Mouse (Mus musculus): ENCODE data around the gene Gm10436.
A peak's percentile ranks its signal among the peaks of the same experiment; 100 is the strongest.
"Not testable (repeated sequence)": the region's sequence is repeated elsewhere in the genome, so short reads cannot be mapped to it uniquely, and the experiment has no call there.

The Gm10436 gene

GRCm38 (mm10) chr12:88182008-88182407 lies at the start of gene Gm10436:
TSS of gene Gm10436 (minus strand) at chr12:88182108.
- not testable (repeated sequence) for DNase-seq

- no peak for DNase-seq
These were observed 37.5 kb upstream of the Gm10436 start for GRCm38 (mm10) chr12:88219445-88219844.

GRCm38 (mm10) chr12:88218059-88218458 lies 36.2 kb upstream of the Gm10436 start:
- not testable (repeated sequence) for DNase-seq

GRCm38 (mm10) chr12:88214641-88215040 lies 32.7 kb upstream of the Gm10436 start:
- DNase-seq = no peak

GRCm38 (mm10) chr12:88211458-88211857 lies 29.6 kb upstream of the Gm10436 start:
- not testable (repeated sequence) for DNase-seq

GRCm38 (mm10) chr12:88202856-88203255 lies 20.9 kb upstream of the Gm10436 start:
- peak in 1 of 2 experiments; percentile 23 for DNase-seq

All from kidney, postnatal 36 days (tissue).